Mouse (Mus musculus): ENCODE measurements around the gene Slc1a7. TPM values are rescaled to one million over a fixed set of nuclear protein-coding genes. Genes with fewer than 3 reads are reported as not detected.

Slc1a7 gene
- polyA plus RNA-seq, 1 experiment from 2014 or later: 0.15 TPM

DNA sequence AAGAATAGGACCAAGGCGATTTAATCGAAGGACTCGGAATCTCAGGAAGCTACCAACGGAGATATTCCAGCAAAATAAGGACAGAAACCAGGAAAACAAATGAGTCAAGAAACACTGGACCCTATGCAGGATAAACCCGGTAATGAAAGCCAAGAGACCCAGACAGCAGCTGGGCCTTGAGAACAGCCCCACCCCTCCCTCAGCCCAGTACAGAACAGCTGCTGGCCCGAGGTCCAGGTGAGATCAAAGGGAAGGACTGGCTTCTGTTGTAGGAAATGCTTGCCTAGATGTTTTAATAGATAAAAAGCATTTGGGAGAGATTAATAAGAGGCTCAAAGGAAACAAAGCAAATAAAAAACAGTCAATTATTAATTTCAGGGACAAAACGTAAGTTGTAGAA, 6.9 kb downstream of the Slc1a7 start:
- Histone ChIP-seq H3K4me3 (replicated peaks) (no peak overlapping the region), H3K9ac (no peak overlapping the region), H3K27me3 (replicated peaks) (no peaks in the 10 kb centered on the region), H3K4me2 (replicated peaks) (no peak overlapping the region), H3K4me1 (replicated peaks) (no peaks in the 10 kb centered on the region), H3K9me3 (no peaks in the 10 kb centered on the region), H3K36me3 (no peaks in the 10 kb centered on the region), H3K27ac (no peak overlapping the region)
- WGBS: 64% methylated on average over 7 of the region's 7 CpGs
- no peak for ATAC-seq

DNA sequence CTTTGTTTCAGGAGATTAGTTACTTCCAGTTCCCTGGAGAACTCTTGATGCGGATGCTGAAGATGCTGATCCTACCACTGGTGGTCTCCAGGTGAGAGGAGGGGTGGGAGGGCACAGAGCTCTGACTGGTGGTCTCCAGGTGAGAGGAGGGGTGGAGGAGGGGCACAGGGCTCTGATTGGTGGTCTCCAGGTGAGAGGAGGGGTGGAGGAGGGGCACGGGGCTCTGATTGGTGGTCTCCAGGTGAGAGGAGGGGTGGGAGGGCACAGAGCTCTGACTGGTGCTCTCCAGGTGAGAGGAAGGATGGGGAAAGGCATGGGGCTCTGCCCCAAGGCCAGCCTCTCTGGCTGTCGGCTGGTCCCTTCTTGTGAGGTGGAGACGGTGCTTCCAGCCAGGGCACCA, 9.5 kb downstream of the Slc1a7 start:
- no peak overlapping the region for H3K4me3 ChIP-seq (replicated peaks)
- no peaks in the 10 kb centered on the region for H3K4me1 ChIP-seq (replicated peaks)
- H3K27ac ChIP-seq: no peak overlapping the region
- no peak overlapping the region for H3K4me2 ChIP-seq (replicated peaks)
- H3K36me3 ChIP-seq: no peaks in the 10 kb centered on the region
- no peak overlapping the region for H3K9ac ChIP-seq
- WGBS: 51% methylated on average over 4 of the region's 4 CpGs
- no peaks in the 10 kb centered on the region for H3K9me3 ChIP-seq
- no peaks in the 10 kb centered on the region for H3K27me3 ChIP-seq (replicated peaks)
- ATAC-seq: no peak

DNA sequence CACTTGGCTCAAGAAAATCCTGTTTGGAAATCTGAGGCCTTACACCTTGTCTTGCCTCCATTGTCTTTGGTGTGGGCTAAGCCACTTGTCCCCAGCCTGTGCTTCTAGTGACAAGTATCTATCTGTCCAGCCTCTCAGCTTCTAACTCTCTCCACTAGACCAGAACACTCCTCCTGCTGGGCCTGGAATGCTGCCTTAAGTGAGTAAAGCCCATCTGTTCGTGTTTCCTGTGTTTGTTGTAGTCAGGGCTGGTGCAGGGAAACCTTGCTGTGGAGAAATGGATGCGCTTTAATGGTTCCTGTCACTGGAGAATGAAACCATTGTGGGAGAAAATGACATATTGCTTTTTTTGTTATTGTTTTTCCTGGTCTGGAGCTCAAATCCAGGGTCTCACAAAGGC, 11.4 kb downstream of the Slc1a7 start:
- no peaks in the 10 kb centered on the region for H3K9me3 ChIP-seq
- ATAC-seq: no peak; the same call in 1 of the 2 replicates
- no peaks in the 10 kb centered on the region for H3K4me1 ChIP-seq (replicated peaks)
- no peaks in the 10 kb centered on the region for H3K27me3 ChIP-seq (replicated peaks)
- 41% methylated on average over 2 of the region's 2 CpGs for WGBS
- H3K9ac ChIP-seq: no peak overlapping the region
- H3K36me3 ChIP-seq: no peaks in the 10 kb centered on the region
- no peak overlapping the region for H3K27ac ChIP-seq
- no peak overlapping the region for H3K4me3 ChIP-seq (replicated peaks)
- no peak overlapping the region for H3K4me2 ChIP-seq (replicated peaks)

DNA sequence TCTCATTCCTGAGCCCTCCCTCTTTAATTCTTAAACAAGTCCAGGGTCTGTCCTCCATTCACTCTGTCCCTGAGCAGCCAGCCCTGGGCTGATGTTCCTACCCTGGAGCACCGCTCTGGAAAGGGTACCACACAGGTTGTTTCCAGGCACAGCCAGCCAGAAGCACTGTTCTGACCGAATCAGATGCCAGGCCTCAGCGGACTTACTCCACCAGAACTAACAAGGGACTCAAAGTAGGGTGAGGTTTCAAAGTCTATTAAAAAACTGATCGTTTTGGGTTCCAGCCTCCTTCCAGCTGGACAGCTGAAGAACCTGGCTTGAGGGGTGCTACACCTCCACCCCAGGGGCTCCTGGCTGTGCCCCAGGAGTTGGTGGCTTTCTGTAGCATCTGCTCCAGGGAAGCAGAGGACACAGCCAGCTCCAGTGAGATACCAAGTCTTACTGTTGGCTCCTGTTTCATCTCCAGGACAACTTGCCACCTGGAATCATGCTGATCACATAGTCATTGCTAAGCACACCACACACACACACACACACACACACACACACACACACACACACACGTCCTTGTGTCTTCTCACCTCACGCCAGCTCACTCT, 12.0 kb downstream of the Slc1a7 start:
- no peak for ATAC-seq
- 75% methylated on average over 6 of the region's 6 CpGs for WGBS

DNA sequence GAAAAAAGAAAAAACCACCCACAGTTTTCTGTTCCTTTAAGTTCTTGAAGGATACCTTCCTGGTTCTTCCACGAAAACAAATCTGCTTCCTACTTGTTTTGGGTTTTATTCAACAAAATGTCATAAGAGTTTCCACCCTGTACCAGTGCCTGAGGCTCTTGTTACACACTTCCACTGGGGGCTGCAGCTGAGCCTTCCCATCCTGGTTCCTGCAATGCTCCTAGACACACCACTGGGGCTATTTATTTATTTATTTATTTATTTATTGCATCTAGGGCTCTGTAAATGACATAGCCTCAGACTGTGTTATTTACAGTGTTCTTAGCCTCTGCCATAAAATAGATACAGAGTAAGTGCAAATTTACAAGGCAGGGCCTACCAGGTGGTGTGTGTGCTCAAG, 15.6 kb downstream of the Slc1a7 start:
- H3K9ac ChIP-seq: no peak overlapping the region
- no peaks in the 10 kb centered on the region for H3K9me3 ChIP-seq
- H3K27ac ChIP-seq: no peak overlapping the region
- H3K27me3 ChIP-seq (replicated peaks): no peaks in the 10 kb centered on the region
- no peaks in the 10 kb centered on the region for H3K36me3 ChIP-seq
- H3K4me1 ChIP-seq (replicated peaks): no peaks in the 10 kb centered on the region
- H3K4me2 ChIP-seq (replicated peaks): no peak overlapping the region
- ATAC-seq: no peak
- no peak overlapping the region for H3K4me3 ChIP-seq (replicated peaks)
- WGBS: 77% methylated on average over 1 of the region's 1 CpGs

More for the DNA sequence above, 12.0 kb downstream of the Slc1a7 start:
- H3K4me2 ChIP-seq (replicated peaks): no peak overlapping the region
- H3K27ac ChIP-seq: no peak overlapping the region
- no peak overlapping the region for H3K9ac ChIP-seq
- no peak overlapping the region for H3K4me3 ChIP-seq (replicated peaks)
- no peaks in the 10 kb centered on the region for H3K9me3 ChIP-seq
- no peaks in the 10 kb centered on the region for H3K36me3 ChIP-seq
- H3K27me3 ChIP-seq (replicated peaks): no peaks in the 10 kb centered on the region
- H3K4me1 ChIP-seq (replicated peaks): no peaks in the 10 kb centered on the region

DNA sequence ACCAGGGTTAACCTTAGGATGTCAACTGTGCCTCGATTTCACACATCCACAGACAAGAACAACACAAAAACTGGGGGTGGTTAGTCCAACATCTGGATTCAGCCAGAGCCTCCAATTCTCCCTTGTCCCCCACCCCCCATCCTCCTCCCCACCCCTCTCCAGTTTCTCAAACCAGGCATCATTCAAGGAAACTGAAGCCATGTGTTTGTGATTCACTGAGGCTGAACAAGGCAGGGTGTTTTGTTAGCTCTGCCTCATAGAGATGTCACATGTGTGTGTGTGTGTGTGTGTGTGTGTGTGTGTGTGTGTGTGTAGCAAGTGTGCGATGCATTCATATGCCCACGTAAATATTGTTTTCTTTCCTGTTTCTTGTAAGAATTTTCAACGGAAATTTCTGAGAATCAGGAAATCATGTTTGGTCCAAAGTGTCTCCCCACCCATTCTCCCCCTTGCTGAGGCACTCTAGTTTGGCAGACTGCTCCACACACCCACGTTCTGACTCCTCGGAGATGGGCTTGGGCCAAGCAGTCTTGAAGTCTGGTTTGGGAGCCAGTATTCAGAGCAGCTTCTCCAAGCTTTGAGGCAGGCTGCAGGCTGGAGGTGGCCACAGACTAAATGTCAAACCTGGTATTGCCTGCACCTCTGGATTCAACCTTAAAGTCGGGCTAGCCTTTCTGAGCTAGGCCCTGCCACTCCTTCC, 16.3 kb downstream of the Slc1a7 start:
- Histone ChIP-seq H3K4me3 (replicated peaks) (no peak overlapping the region), H3K4me1 (replicated peaks) (no peaks in the 10 kb centered on the region), H3K27ac (0 out of 2 replicates have a peak overlapping the region, but pooled peaks have one; percentile 48), H3K36me3 (no peaks in the 10 kb centered on the region), H3K27me3 (replicated peaks) (no peaks in the 10 kb centered on the region), H3K9ac (no peak overlapping the region), H3K4me2 (replicated peaks) (no peak overlapping the region), H3K9me3 (no peaks in the 10 kb centered on the region)
- 61% methylated on average over 7 of the region's 7 CpGs for WGBS
- 0 out of 2 replicates have a peak, but pooled peaks have one; percentile 54 for ATAC-seq

DNA sequence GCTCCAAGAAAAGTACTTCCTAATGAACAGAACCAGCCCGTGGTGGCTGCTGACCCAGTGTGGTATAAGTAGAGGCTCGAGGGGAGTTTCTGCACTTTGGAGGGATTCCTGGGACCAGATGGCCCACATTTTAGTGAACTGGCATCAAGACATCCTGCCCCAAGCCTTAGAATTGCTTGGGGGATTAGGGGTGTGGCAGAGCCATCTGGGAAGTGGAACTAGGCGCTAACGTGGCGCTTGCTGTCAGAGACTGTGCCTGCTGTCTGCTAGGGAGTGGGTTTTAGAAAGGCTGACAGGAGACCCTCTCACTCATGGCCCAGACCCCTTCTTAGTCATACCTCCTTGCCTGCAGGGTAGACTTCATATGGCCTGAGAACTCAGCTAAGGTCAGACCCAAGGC, 17.7 kb downstream of the Slc1a7 start:
- WGBS: 82% methylated on average over 5 of the region's 5 CpGs
- Histone ChIP-seq H3K9me3 (no peaks in the 10 kb centered on the region), H3K4me3 (replicated peaks) (no peak overlapping the region), H3K4me2 (replicated peaks) (no peak overlapping the region), H3K36me3 (no peaks in the 10 kb centered on the region), H3K27me3 (replicated peaks) (no peaks in the 10 kb centered on the region), H3K4me1 (replicated peaks) (no peaks in the 10 kb centered on the region), H3K27ac (no peak overlapping the region), H3K9ac (no peak overlapping the region)
- no peak for ATAC-seq

DNA sequence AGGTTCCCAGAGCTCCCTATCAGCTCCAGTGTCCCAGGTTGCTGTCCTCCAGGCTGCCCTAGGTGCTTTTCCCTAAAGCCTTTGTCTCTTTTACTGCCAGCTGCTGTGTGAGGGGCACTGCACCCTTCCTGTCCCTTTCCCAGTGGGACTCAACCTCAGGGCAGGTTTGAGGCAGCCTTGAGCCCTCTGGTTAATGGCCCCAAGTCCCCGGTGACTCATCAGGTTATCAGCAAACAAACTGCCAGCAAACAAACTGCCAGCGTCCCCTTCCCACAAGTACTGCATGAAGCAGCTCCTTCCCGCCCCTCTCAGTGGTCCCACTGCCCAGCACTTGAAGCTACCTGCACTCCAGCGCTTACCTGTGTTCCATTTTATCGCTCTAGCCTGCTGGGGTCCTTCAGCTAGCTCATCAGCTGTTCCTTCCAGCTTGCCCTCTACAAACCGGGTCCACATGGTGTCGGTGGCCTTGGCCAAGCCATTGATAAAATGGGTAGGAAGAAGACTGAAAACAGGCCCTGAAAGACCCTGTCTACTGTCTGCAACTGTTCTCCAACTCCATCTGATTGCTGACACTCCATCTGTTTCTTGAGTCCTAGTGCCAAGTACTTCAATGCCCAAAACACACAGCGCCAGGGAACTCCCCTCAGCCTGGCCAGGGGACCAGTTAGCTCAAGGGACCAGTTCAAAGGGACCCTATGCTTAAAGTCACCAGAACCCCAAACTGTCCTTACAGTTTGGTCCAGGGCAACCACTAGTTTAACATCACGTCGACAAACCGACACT, 18.4 kb downstream of the Slc1a7 start:
- ATAC-seq: no peak
- Histone ChIP-seq H3K27me3 (replicated peaks) (no peaks in the 10 kb centered on the region), H3K36me3 (no peaks in the 10 kb centered on the region), H3K9ac (no peak overlapping the region), H3K4me3 (replicated peaks) (no peak overlapping the region), H3K9me3 (no peaks in the 10 kb centered on the region), H3K4me1 (replicated peaks) (no peaks in the 10 kb centered on the region), H3K27ac (no peak overlapping the region), H3K4me2 (replicated peaks) (no peak overlapping the region)
- 78% methylated on average over 11 of the region's 11 CpGs for WGBS

DNA sequence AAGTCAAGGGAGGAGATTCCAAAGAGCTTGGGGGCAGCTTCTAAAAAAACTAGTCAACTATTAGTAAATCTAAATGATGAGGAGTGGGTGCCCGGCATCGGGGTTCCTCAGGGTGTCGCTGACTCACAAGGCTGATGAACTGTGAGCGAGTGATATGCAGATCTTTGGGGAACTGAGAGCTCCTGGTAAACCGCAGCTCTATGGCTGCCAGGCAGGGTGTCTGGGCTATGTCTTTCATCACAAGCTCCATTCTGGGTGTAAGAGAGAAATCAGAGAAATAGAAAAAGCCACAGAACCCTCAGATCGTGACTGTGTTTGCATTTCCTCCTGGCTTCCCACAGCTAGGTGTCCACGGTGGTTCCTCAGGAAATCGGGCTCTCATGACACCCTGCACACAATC, 20.8 kb downstream of the Slc1a7 start:
- Histone ChIP-seq H3K4me1 (replicated peaks) (0 out of 2 replicates have a peak, but pooled peaks cover 2% of the 10 kb centered on the region), H3K36me3 (no peaks in the 10 kb centered on the region), H3K4me3 (replicated peaks) (no peak overlapping the region), H3K9me3 (no peaks in the 10 kb centered on the region), H3K9ac (no peak overlapping the region), H3K27ac (no peak overlapping the region), H3K4me2 (replicated peaks) (no peak overlapping the region), H3K27me3 (replicated peaks) (no peaks in the 10 kb centered on the region)
- 52% methylated on average over 8 of the region's 8 CpGs for WGBS
- no peak for ATAC-seq

DNA sequence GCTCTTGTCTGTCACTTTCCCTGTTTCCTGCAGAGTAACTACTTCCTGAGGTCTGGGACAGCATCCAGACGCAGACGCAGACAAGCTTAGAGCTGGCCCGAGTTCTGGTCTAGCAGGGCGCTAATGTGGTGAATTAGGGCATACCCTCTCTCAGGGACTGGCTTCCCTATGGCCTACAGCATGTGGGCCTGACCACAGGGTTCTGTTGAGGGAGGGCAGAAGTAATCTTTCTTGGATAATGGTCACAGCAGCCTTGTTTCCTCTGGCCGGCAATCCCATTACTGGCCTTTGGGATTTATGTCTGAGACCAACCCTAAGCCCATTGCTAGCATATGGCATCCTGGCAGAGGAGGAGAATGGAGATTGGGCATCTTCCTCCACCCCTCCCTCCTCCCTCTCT, 22.7 kb downstream of the Slc1a7 start:
- Histone ChIP-seq H3K4me2 (replicated peaks) (no peak overlapping the region), H3K4me1 (replicated peaks) (0 out of 2 replicates have a peak, but pooled peaks cover 2% of the 10 kb centered on the region), H3K9ac (no peak overlapping the region), H3K36me3 (no peaks in the 10 kb centered on the region), H3K27ac (no peak overlapping the region), H3K4me3 (replicated peaks) (no peak overlapping the region), H3K9me3 (no peaks in the 10 kb centered on the region), H3K27me3 (replicated peaks) (no peaks in the 10 kb centered on the region)
- 70% methylated on average over 5 of the region's 5 CpGs for WGBS
- no peak for ATAC-seq

DNA sequence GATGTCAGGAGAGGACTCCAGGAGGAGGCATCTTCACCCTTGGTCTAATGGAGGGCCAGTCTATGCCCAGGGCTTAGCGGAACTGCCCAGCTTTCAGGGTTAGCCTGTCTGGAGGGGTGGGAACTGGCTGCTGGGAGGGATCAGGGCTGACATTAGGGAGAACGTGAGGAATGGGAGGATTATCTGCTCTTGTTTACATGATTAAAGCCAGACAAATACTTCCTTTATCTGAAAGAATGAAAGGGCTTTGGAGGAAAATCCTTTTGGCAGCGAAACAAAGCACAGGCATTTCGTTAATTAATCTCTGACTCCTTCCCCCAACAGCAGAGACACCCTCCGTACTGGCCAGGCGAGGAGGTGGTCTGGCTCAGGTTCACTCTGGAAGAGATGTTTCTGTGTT, 23.7 kb downstream of the Slc1a7 start:
- Histone ChIP-seq H3K4me2 (replicated peaks) (no peak overlapping the region), H3K36me3 (no peaks in the 10 kb centered on the region), H3K4me3 (replicated peaks) (no peak overlapping the region), H3K9me3 (no peaks in the 10 kb centered on the region), H3K27ac (no peak overlapping the region), H3K4me1 (replicated peaks) (0 out of 2 replicates have a peak, but pooled peaks cover 2% of the 10 kb centered on the region), H3K9ac (no peak overlapping the region), H3K27me3 (replicated peaks) (no peaks in the 10 kb centered on the region)
- WGBS: 27% methylated on average over 6 of the region's 6 CpGs
- peak; percentile 47 for ATAC-seq

DNA sequence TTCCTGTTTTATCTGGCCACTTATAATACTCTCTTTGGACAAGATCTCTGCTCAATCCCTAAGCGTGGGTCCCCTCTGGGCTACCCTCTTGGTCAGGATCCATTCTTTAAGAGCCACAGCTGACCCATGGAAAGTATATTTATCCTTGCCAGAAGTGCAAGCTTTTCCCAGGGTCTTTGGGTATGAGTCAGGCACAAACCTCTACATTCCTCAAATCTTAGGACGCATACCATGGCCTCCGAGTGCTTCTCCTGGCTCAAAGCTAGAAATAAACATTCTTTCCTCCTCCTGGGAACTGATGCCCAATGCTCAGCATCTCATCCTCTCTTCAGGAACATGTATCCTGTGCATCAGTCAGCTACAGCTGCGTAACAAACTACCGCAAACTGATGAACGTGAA, 26.9 kb downstream of the Slc1a7 start:
- no peaks in the 10 kb centered on the region for H3K36me3 ChIP-seq
- no peak for ATAC-seq
- no peak overlapping the region for H3K9ac ChIP-seq
- WGBS: 83% methylated on average over 6 of the region's 6 CpGs
- no peak overlapping the region for H3K27ac ChIP-seq
- no peaks in the 10 kb centered on the region for H3K27me3 ChIP-seq (replicated peaks)
- H3K4me2 ChIP-seq (replicated peaks): no peak overlapping the region
- peaks cover 2% of the 10 kb centered on the region; the same call in 1 of the 2 replicates for H3K4me1 ChIP-seq (replicated peaks)
- H3K4me3 ChIP-seq (replicated peaks): no peak overlapping the region
- H3K9me3 ChIP-seq: no peaks in the 10 kb centered on the region
